ENCODE assay signal across 17 mouse cellular contexts in genomic region chr9:106222261-106222851, GRCm38 (mm10). TPM values are rescaled to one million over a fixed set of nuclear protein-coding genes. Genes with fewer than 3 reads are reported as not detected.
A peak's percentile ranks its signal among the peaks of the same experiment; 100 is the strongest.
DNase-seq lines count a peak whose midpoint lies in the region; ATAC-seq and TF ChIP-seq lines count a peak whose summit lies in the region.
"Had no signal": no experiment of that assay in that cellular context is flagged by ENCODE, and none has a peak within 500 bp of the region (broad histone marks: within the 10 kb centered on the region; RNA-seq: fewer than 3 reads in every experiment).

Gene Tlr9, plus strand, starts transcription at chr9:106222598.

- H3K27me3 ChIP-seq in thymus, adult 2 months (ENCODE audit: control insufficient read depth, insufficient read depth, low read length) = no peaks in the 10 kb centered on the region; the same call in 1 of the 2 replicates
- H3K27me3 ChIP-seq in forebrain, postnatal 0 days (ENCODE audit: insufficient read depth, low read length) = no peaks in the 10 kb centered on the region

- TF ChIP-seq POLR2A in thymus, adult 2 months (IDR thresholded peaks at IDR 0.05; ENCODE audit: control insufficient read depth, extremely low read depth, insufficient read depth, low read length, poor library complexity) = no peak

- DNase-seq in gastrocnemius, adult 2 months = peak; percentile 17
- DNase-seq in gastrocnemius, postnatal 25 days = no peak
- no peak for DNase-seq in thymus, adult 2 months
- no peak for DNase-seq in thymus, postnatal 14 days
- no peak for DNase-seq in forebrain, postnatal 0 days
- DNase-seq in layer of hippocampus, adult 2 months (ENCODE audit: low spot score in 2 of 2) = no peak
- DNase-seq in cerebellum, postnatal 36 days = no peak
- DNase-seq: adrenal gland, adult 2 months; cerebellum, postnatal 25 days; kidney, postnatal 14 days; right cerebral cortex, postnatal 4 days had no signal

- 21% methylated on average over 4 of the region's 4 CpGs for WGBS in thymus, adult 2 months
- WGBS in forebrain, postnatal 0 days = 74% methylated on average over 4 of the region's 4 CpGs

- 0 out of 2 replicates have a peak, but pooled peaks cover 9% of the 10 kb centered on the region for H3K4me1 ChIP-seq in thymus, adult 2 months (replicated peaks; ENCODE audit: control insufficient read depth, insufficient read depth, low read length)
- H3K4me1 ChIP-seq in forebrain, postnatal 0 days (ENCODE audit: insufficient read depth) = peaks cover 3% of the 10 kb centered on the region; the same call in 1 of the 2 replicates
- H3K4me1 ChIP-seq: embryonic facial prominence, embryonic 12.5 days had no signal

- H3K4me3 ChIP-seq in gastrocnemius, adult 2 months = peak within 1 kb of the TSS; percentile 38
- H3K4me3 ChIP-seq in thymus, adult 2 months (ENCODE audit: control insufficient read depth, insufficient read depth, low read length) = peak within 1 kb of the TSS; percentile 17; the same call in 1 of the 2 replicates
- H3K4me3 ChIP-seq in forebrain, postnatal 0 days (ENCODE audit: low read depth, low read length) = no peak within 1 kb of the TSS
- no peak within 1 kb of the TSS for H3K4me3 ChIP-seq in layer of hippocampus, adult 2 months
- H3K4me3 ChIP-seq: embryonic facial prominence, embryonic 12.5 days; forebrain, embryonic 10.5 days; limb, embryonic 12.5 days; midbrain, embryonic 13.5 days had no signal

- H3K36me3 ChIP-seq in thymus, adult 2 months (ENCODE audit: control insufficient read depth, insufficient read depth, low read length) = no peaks in the 10 kb centered on the region
- no peaks in the 10 kb centered on the region for H3K36me3 ChIP-seq in forebrain, postnatal 0 days (ENCODE audit: insufficient read depth)
- H3K36me3 ChIP-seq: embryonic facial prominence, embryonic 12.5 days; forebrain, embryonic 10.5 days; limb, embryonic 12.5 days; midbrain, embryonic 13.5 days had no signal

- intact Hi-C loops in gastrocnemius, adult 2 months (cut with DNase I) = no loop called here

- H3K27ac ChIP-seq in gastrocnemius, adult 2 months = no peak within 1 kb of the TSS
- peak within 1 kb of the TSS; percentile 55; the same call in 1 of the 2 replicates for H3K27ac ChIP-seq in thymus, adult 2 months (ENCODE audit: control insufficient read depth, insufficient read depth, low read length)
- no peak within 1 kb of the TSS for H3K27ac ChIP-seq in forebrain, postnatal 0 days (ENCODE audit: low read depth, low read length)
- no peak within 1 kb of the TSS; the same call in 1 of the 2 replicates for H3K27ac ChIP-seq in layer of hippocampus, adult 2 months
- H3K27ac ChIP-seq: embryonic facial prominence, embryonic 12.5 days; forebrain, embryonic 10.5 days; limb, embryonic 12.5 days; midbrain, embryonic 13.5 days had no signal

- H3K4me2 ChIP-seq in forebrain, postnatal 0 days (ENCODE audit: low read depth) = no peak within 1 kb of the TSS
- H3K4me2 ChIP-seq: embryonic facial prominence, embryonic 12.5 days; limb, embryonic 12.5 days; midbrain, embryonic 13.5 days had no signal

- H3K9ac ChIP-seq in forebrain, postnatal 0 days = no peak within 1 kb of the TSS
- H3K9ac ChIP-seq: embryonic facial prominence, embryonic 12.5 days; limb, embryonic 12.5 days; midbrain, embryonic 13.5 days had no signal

- no peak for TF ChIP-seq CTCF in gastrocnemius, adult 2 months (IDR thresholded peaks at IDR 0.05)
- TF ChIP-seq CTCF in thymus, adult 2 months (IDR thresholded peaks at IDR 0.05; ENCODE audit: borderline replicate concordance, control insufficient read depth, extremely low read depth, insufficient read depth, low read length, poor library complexity) = no peak
- no peak for TF ChIP-seq CTCF in forebrain, postnatal 0 days (IDR thresholded peaks at IDR 0.05; ENCODE audit: low read depth)
- no peak for TF ChIP-seq CTCF in layer of hippocampus, adult 2 months (conservative IDR thresholded peaks at IDR 0.05)

- no peaks in the 10 kb centered on the region for H3K9me3 ChIP-seq in forebrain, postnatal 0 days (ENCODE audit: low read length)
- H3K9me3 ChIP-seq: embryonic facial prominence, embryonic 12.5 days; forebrain, embryonic 10.5 days; limb, embryonic 12.5 days; midbrain, embryonic 13.5 days had no signal

- ATAC-seq in monocyte, adult 5-6 weeks (replicated peaks; ENCODE audit: insufficient number of reproducible peaks, low FRiP score, low TSS enrichment, poor library complexity, severe bottlenecking) = peak; percentile 69
- no peak for ATAC-seq in forebrain, postnatal 0 days
- ATAC-seq: lung, postnatal 0 days; midbrain, embryonic 13.5 days had no signal

RNA-seq across cellular contexts. Expression of gene Tlr9, which starts in this region (rescaled TPM):
- under 1 TPM; 0.17 to 0.23 TPM for total RNA-seq in gastrocnemius, adult 2 months (2021)
- under 1 TPM; 0.21 to 0.33 TPM for total RNA-seq in gastrocnemius, postnatal 25 days (2021)
- polyA plus RNA-seq in thymus, adult 2 months (2012; rRNA removed) = 17.1 and 17.4 TPM in 2 replicates
- 4.2 to 6.6 TPM (median 6.1 TPM) in 3 replicates for total RNA-seq in monocyte, adult 5-6 weeks (2017)
- total RNA-seq in forebrain, postnatal 0 days (2014; rRNA removed) = 0.08 and 0.14 TPM in 2 replicates
- 0.04 TPM in 1 of 2 replicates, not detected in the other for polyA plus RNA-seq in forebrain, postnatal 0 days (2015; fragmentation: Nextera tagmentation; extraction: Ambion mirVana)
- total RNA-seq in layer of hippocampus, adult 2 months (2021) = 1 to 10 TPM; 1.4 to 1.5 TPM
- polyA plus RNA-seq: embryonic facial prominence, embryonic 12.5 days; forebrain, embryonic 10.5 days; limb, embryonic 12.5 days; midbrain, embryonic 13.5 days had no signal

Comparison
In these comparisons a context has a peak if more than half of its experiments do, and no peak if none do; other contexts are left out.
1. RNA of gene Tlr9 (polyA plus RNA-seq): 17.1 to 17.4 TPM in thymus, adult 2 months; 0.04 TPM in forebrain, postnatal 0 days; every median in the first group is over 10 times any median in the second.
2. Peak in DNase-seq and H3K4me3 ChIP-seq in gastrocnemius, adult 2 months; RNA of the gene not detected or under 1 TPM.